Mouse (Mus musculus) hindbrain, embryonic 11.5 days (tissue): ENCODE measurements around the gene Sox6. TPM values are rescaled to one million over a fixed set of nuclear protein-coding genes. Genes with fewer than 3 reads are reported as not detected.

ENCODE experiments used
- ATAC-seq: fragments of 200-750 bp; cut with Nextera tagmentation; 2 replicates; pipeline ENCODE4 v1.8.0; 2017; ENCODE audit warnings: mild to moderate bottlenecking, moderate TSS enrichment, moderate library complexity; ENCODE audit not compliant: low FRiP score
- DNase-seq: peaks from one replicate; pipeline ENCODE4 v3.0.0-alpha.2; 2015; ENCODE audit warnings: low spot score
- H3K27ac ChIP-seq: fragments of 300-500 bp; sonication (generic); 2 replicates; pipeline ENCODE4 v1.5.1; 2014; ENCODE audit warnings: mild to moderate bottlenecking, low read depth, low read length
- H3K27me3 ChIP-seq: fragments of 300-500 bp; sonication (generic); 2 replicates; pipeline ENCODE4 v1.6.1; 2014; ENCODE audit warnings: mild to moderate bottlenecking, low read length, moderate library complexity, mixed read lengths; ENCODE audit not compliant: control insufficient read depth, insufficient read depth
- H3K36me3 ChIP-seq: fragments of 300-500 bp; sonication (generic); 2 replicates; pipeline ENCODE4 v1.6.1; 2014; ENCODE audit warnings: mild to moderate bottlenecking, low read length, moderate library complexity, mixed read lengths; ENCODE audit not compliant: control insufficient read depth, insufficient read depth
- H3K4me1 ChIP-seq: fragments of 300-500 bp; sonication (generic); replicated peaks from 2 replicates; pipeline ENCODE4 v1.6.1; 2014; ENCODE audit warnings: low read length, mixed read lengths; ENCODE audit not compliant: control insufficient read depth, insufficient read depth
- H3K4me2 ChIP-seq: fragments of 300-500 bp; sonication (generic); replicated peaks from 2 replicates; pipeline ENCODE4 v1.6.1; 2014; ENCODE audit warnings: mild to moderate bottlenecking, low read depth, low read length
- H3K4me3 ChIP-seq: fragments of 300-500 bp; sonication (generic); 2 replicates; pipeline ENCODE4 v1.5.1; 2014; ENCODE audit warnings: low read depth, low read length
- H3K9ac ChIP-seq: fragments of 300-500 bp; sonication (generic); 2 replicates; pipeline ENCODE4 v1.6.1; 2014; ENCODE audit warnings: low read depth, low read length
- H3K9me3 ChIP-seq: fragments of 300-500 bp; sonication (generic); 2 replicates; pipeline ENCODE4 v1.6.1; 2016; ENCODE audit warnings: low read length; ENCODE audit not compliant: control insufficient read depth
- WGBS: fragments of 180-500 bp; shearing (Covaris S2); extraction: QIAGEN DNeasy Blood & Tissue Kit; methylation state at CpG from one replicate; pipeline ENCODE4 v1.1.7; 2014; 5-methylcytosine and 5-hydroxymethylcytosine counted together
- polyA plus RNA-seq: library from polyadenylated mRNA; unstranded; fragments of >200 nt; fragmentation: Nextera tagmentation; extraction: Ambion mirVana; gene quantifications from 2 replicates; pipeline ENCODE4 v1.2.1, GENCODE M21; 2014

Sox6 gene
- polyA plus RNA-seq, 1 experiment from 2014 or later = 49.4 TPM

GRCm38 (mm10) chr7:116029991-116030390 lies 8.6 kb downstream of the Sox6 start:
- Histone ChIP-seq H3K9me3 (no peaks in the 10 kb centered on the region), H3K4me3 (no peak overlapping the region), H3K36me3 (no peaks in the 10 kb centered on the region), H3K27me3 (peaks cover 8% of the 10 kb centered on the region), H3K9ac (no peak overlapping the region), H3K27ac (no peak overlapping the region), H3K4me2 (peak overlapping the region; percentile 98), H3K4me1 (peaks cover 5% of the 10 kb centered on the region)
- ATAC-seq = no peak
- DNase-seq = peak; percentile 26
- WGBS = 38% methylated on average over 3 of the region's 3 CpGs

- Histone ChIP-seq H3K4me2 (no peak overlapping the region), H3K27me3 (no peaks in the 10 kb centered on the region), H3K9ac (no peak overlapping the region), H3K4me3 (no peak overlapping the region), H3K27ac (no peak overlapping the region), H3K9me3 (no peaks in the 10 kb centered on the region), H3K4me1 (no peaks in the 10 kb centered on the region), H3K36me3 (no peaks in the 10 kb centered on the region)
- no peak for DNase-seq
- no peak for ATAC-seq
- 94% methylated on average over 4 of the region's 4 CpGs for WGBS
These were observed 35.9 kb downstream of the Sox6 start for GRCm38 (mm10) chr7:116002726-116003125.

- Histone ChIP-seq H3K27me3 (no peaks in the 10 kb centered on the region), H3K36me3 (no peaks in the 10 kb centered on the region), H3K4me2 (no peak overlapping the region), H3K9me3 (no peaks in the 10 kb centered on the region), H3K4me3 (no peak overlapping the region), H3K4me1 (no peaks in the 10 kb centered on the region), H3K9ac (no peak overlapping the region), H3K27ac (no peak overlapping the region)
- ATAC-seq (no peak), DNase-seq (no peak)
- WGBS = 89% methylated on average over 2 of the region's 2 CpGs
These were observed 50.4 kb downstream of the Sox6 start for GRCm38 (mm10) chr7:115988109-115988779.

- no peak for ATAC-seq
These were observed 52.9 kb downstream of the Sox6 start for GRCm38 (mm10) chr7:115985716-115986115.

GRCm38 (mm10) chr7:115984076-115984475 lies 54.5 kb downstream of the Sox6 start:
- Histone ChIP-seq H3K9ac (no peak overlapping the region), H3K4me1 (no peaks in the 10 kb centered on the region), H3K4me3 (no peak overlapping the region), H3K36me3 (no peaks in the 10 kb centered on the region), H3K4me2 (no peak overlapping the region), H3K27ac (no peak overlapping the region), H3K9me3 (no peaks in the 10 kb centered on the region), H3K27me3 (no peaks in the 10 kb centered on the region)
- WGBS = 91% methylated on average over 3 of the region's 3 CpGs
- ATAC-seq = no peak
- no peak for DNase-seq

More at GRCm38 (mm10) chr7:115985716-115986115, 52.9 kb downstream of the Sox6 start:
- DNase-seq = peak; percentile 8
- no peak overlapping the region for H3K9ac ChIP-seq
- H3K27ac ChIP-seq = no peak overlapping the region
- no peak overlapping the region for H3K4me3 ChIP-seq
- no peaks in the 10 kb centered on the region for H3K4me1 ChIP-seq
- no peak overlapping the region for H3K4me2 ChIP-seq
- H3K9me3 ChIP-seq = no peaks in the 10 kb centered on the region
- H3K36me3 ChIP-seq = no peaks in the 10 kb centered on the region
- WGBS = 72% methylated on average over 6 of the region's 6 CpGs
- H3K27me3 ChIP-seq = no peaks in the 10 kb centered on the region

- no peak for DNase-seq
- Histone ChIP-seq H3K36me3 (no peaks in the 10 kb centered on the region), H3K4me2 (no peak overlapping the region), H3K9ac (no peak overlapping the region), H3K9me3 (no peaks in the 10 kb centered on the region), H3K27me3 (no peaks in the 10 kb centered on the region), H3K27ac (no peak overlapping the region), H3K4me3 (no peak overlapping the region), H3K4me1 (no peaks in the 10 kb centered on the region)
- 86% methylated on average over 5 of the region's 5 CpGs for WGBS
- no peak for ATAC-seq
These were observed 58.6 kb downstream of the Sox6 start for GRCm38 (mm10) chr7:115979813-115980512.

- Histone ChIP-seq H3K4me3 (no peak overlapping the region), H3K4me1 (no peaks in the 10 kb centered on the region), H3K27me3 (no peaks in the 10 kb centered on the region), H3K9ac (no peak overlapping the region), H3K27ac (no peak overlapping the region), H3K4me2 (no peak overlapping the region), H3K9me3 (no peaks in the 10 kb centered on the region), H3K36me3 (no peaks in the 10 kb centered on the region)
- WGBS = 90% methylated on average over 2 of the region's 2 CpGs
- DNase-seq (no peak), ATAC-seq (no peak)
These were observed 64.1 kb downstream of the Sox6 start for GRCm38 (mm10) chr7:115974518-115974917.

- no peak overlapping the region for H3K27ac ChIP-seq
- H3K4me1 ChIP-seq = no peaks in the 10 kb centered on the region
- no peak overlapping the region for H3K4me2 ChIP-seq
- no peak for DNase-seq
- H3K27me3 ChIP-seq = no peaks in the 10 kb centered on the region
- H3K9ac ChIP-seq = no peak overlapping the region
- H3K36me3 ChIP-seq = no peaks in the 10 kb centered on the region
- no peak overlapping the region for H3K4me3 ChIP-seq
- no peaks in the 10 kb centered on the region for H3K9me3 ChIP-seq
- ATAC-seq = no peak
- 93% methylated on average over 4 of the region's 4 CpGs for WGBS
These were observed 71.4 kb downstream of the Sox6 start for GRCm38 (mm10) chr7:115967186-115967585.

GRCm38 (mm10) chr7:115966181-115966580 lies 72.4 kb downstream of the Sox6 start:
- no peaks in the 10 kb centered on the region for H3K4me1 ChIP-seq
- H3K36me3 ChIP-seq = no peaks in the 10 kb centered on the region
- no peak overlapping the region for H3K9ac ChIP-seq
- ATAC-seq (no peak), DNase-seq (no peak)
- 58% methylated on average over 4 of the region's 4 CpGs for WGBS
- H3K9me3 ChIP-seq = no peaks in the 10 kb centered on the region
- no peak overlapping the region for H3K4me3 ChIP-seq
- H3K27me3 ChIP-seq = no peaks in the 10 kb centered on the region
- no peak overlapping the region for H3K4me2 ChIP-seq
- H3K27ac ChIP-seq = no peak overlapping the region
